Mouse (Mus musculus): ENCODE data around the gene Gpsm3.

GRCm38 (mm10) chr17:34561200-34561599 lies 28.4 kb upstream of the Gpsm3 start:
- TF ChIP-seq POLR2A (IDR thresholded peaks at IDR 0.05; ENCODE audit: extremely low read depth, insufficient read depth, low read length) (no peak), CTCF (IDR thresholded peaks at IDR 0.05; ENCODE audit: extremely low read depth, insufficient read depth, low read length) (no peak)

All from cortical plate, adult 2 months (tissue).